In the genomic region with DNA sequence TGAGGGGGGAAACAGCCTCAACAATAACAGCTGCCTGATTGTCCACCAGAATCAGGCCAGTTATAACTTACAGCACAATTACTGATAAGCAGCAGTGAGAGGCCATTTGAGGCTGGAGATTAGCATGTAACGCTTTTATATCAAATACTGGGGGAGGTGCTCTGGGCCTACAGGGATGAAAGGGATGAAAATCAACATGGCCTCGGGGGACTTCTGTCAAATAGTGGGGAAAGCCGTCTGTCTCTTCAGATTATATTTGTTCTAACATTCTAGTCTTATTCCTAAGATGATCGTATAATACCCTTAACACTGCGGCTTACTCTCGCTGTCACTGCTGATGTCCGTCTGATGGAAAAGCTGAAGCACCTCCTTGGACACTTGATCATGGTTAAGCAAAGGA, we compare ENCODE assay signal across 15 mouse cellular contexts.
"Had no signal": no experiment of that assay in that cellular context is flagged by ENCODE, and none has a peak within 500 bp of the region (broad histone marks: within the 10 kb centered on the region; RNA-seq: fewer than 3 reads in every experiment).

No protein-coding gene starts in this region.

- H3K27me3 ChIP-seq: liver, embryonic 15.5 days; midbrain, embryonic 15.5 days; neural tube, embryonic 15.5 days had no signal

- H3K9ac ChIP-seq: liver, embryonic 15.5 days; midbrain, embryonic 15.5 days; neural tube, embryonic 15.5 days had no signal

- H3K27ac ChIP-seq: left cerebral cortex, adult 2 months; limb, embryonic 10.5 days; liver, embryonic 15.5 days; midbrain, embryonic 15.5 days; neural tube, embryonic 15.5 days had no signal

- H3K36me3 ChIP-seq: limb, embryonic 10.5 days; liver, embryonic 15.5 days; midbrain, embryonic 15.5 days; neural tube, embryonic 15.5 days had no signal

- H3K4me2 ChIP-seq: liver, embryonic 11.5 days; liver, embryonic 15.5 days; midbrain, embryonic 15.5 days; neural tube, embryonic 15.5 days had no signal

- H3K9me3 ChIP-seq: limb, embryonic 10.5 days; liver, embryonic 15.5 days had no signal

- ATAC-seq: lung, postnatal 0 days; midbrain, embryonic 15.5 days had no signal

- H3K4me3 ChIP-seq: left cerebral cortex, adult 2 months; limb, embryonic 10.5 days; liver, embryonic 15.5 days; midbrain, embryonic 15.5 days; neural tube, embryonic 15.5 days had no signal

- H3K4me1 ChIP-seq: liver, embryonic 15.5 days; neural tube, embryonic 15.5 days had no signal

- DNase-seq: kidney, adult 8-10 months; kidney, postnatal 25 days; lung, adult 2 months; lung, postnatal 36 days; right cerebral cortex, postnatal 4 days; spleen, adult 18-20 months; thymus, adult 2 months; thymus, postnatal 25 days had no signal
